Mouse (Mus musculus) stomach, embryonic 16.5 days (tissue): ENCODE measurements at regions not wholly inside any gene's neighbourhood (a gene's known extent, or its start where the extent isn't known, plus 50 kb on each side); places are given as distances from the start of the nearest gene placed in this dataset.

ENCODE experiments used
- ATAC-seq: fragments of 200-750 bp; cut with Nextera tagmentation; 2 replicates; pipeline ENCODE4 v1.8.0; 2017; ENCODE audit warnings: moderate number of reproducible peaks, moderate TSS enrichment; ENCODE audit not compliant: insufficient read depth, low FRiP score
- H3K27ac ChIP-seq: fragments of 300-500 bp; sonication (generic); 2 replicates; pipeline ENCODE4 v1.5.1; 2014; ENCODE audit warnings: low read length
- H3K27me3 ChIP-seq: fragments of 300-500 bp; sonication (generic); 2 replicates; pipeline ENCODE4 v1.6.1; 2014; ENCODE audit warnings: low read length, control low read depth, mixed read lengths; ENCODE audit not compliant: control insufficient read depth, insufficient read depth
- H3K36me3 ChIP-seq: fragments of 300-500 bp; sonication (generic); 2 replicates; pipeline ENCODE4 v1.6.1; 2014; ENCODE audit warnings: low read length; ENCODE audit not compliant: control insufficient read depth, insufficient read depth
- H3K4me1 ChIP-seq: fragments of 300-500 bp; sonication (generic); 2 replicates; pipeline ENCODE4 v1.6.1; 2014; ENCODE audit warnings: low read length, control low read depth, mixed read lengths; ENCODE audit not compliant: control insufficient read depth, insufficient read depth
- H3K4me2 ChIP-seq: fragments of 300-500 bp; sonication (generic); 2 replicates; pipeline ENCODE4 v1.6.1; 2014; ENCODE audit warnings: low read depth, low read length, mixed read lengths
- H3K4me3 ChIP-seq: fragments of 300-500 bp; sonication (generic); replicated peaks from 2 replicates; pipeline ENCODE4 v1.5.1; 2014; ENCODE audit warnings: mild to moderate bottlenecking, low read length
- H3K9ac ChIP-seq: fragments of 300-500 bp; sonication (generic); 2 replicates; pipeline ENCODE4 v1.6.1; 2014; ENCODE audit warnings: low read length
- H3K9me3 ChIP-seq: fragments of 300-500 bp; sonication (generic); replicated peaks from 2 replicates; pipeline ENCODE4 v1.6.1; 2016; ENCODE audit warnings: low read length, control low read depth; ENCODE audit not compliant: control insufficient read depth
- WGBS: fragments of 180-500 bp; shearing (Covaris S2); extraction: QIAGEN DNeasy Blood & Tissue Kit; methylation state at CpG from one replicate; pipeline ENCODE4 v1.1.7; 2014; 5-methylcytosine and 5-hydroxymethylcytosine counted together

GRCm38 (mm10) chr3:60916411-60916810 is 86.2 kb upstream of the P2ry1 start:
- H3K27me3 ChIP-seq = no peaks in the 10 kb centered on the region
- no peaks in the 10 kb centered on the region for H3K4me1 ChIP-seq
- H3K36me3 ChIP-seq = no peaks in the 10 kb centered on the region
- WGBS = 67% methylated on average over 1 of the region's 1 CpGs
- no peak for ATAC-seq
- H3K4me2 ChIP-seq = no peak overlapping the region
- H3K9ac ChIP-seq = no peak overlapping the region
- H3K27ac ChIP-seq = no peak overlapping the region
- no peak overlapping the region for H3K4me3 ChIP-seq
- H3K9me3 ChIP-seq = no peaks in the 10 kb centered on the region

GRCm38 (mm10) chr3:60917271-60917670 is 85.3 kb upstream of the P2ry1 start:
- H3K9ac ChIP-seq = no peak overlapping the region
- H3K4me1 ChIP-seq = no peaks in the 10 kb centered on the region
- no peak overlapping the region for H3K27ac ChIP-seq
- no peaks in the 10 kb centered on the region for H3K9me3 ChIP-seq
- no peaks in the 10 kb centered on the region for H3K27me3 ChIP-seq
- ATAC-seq = no peak
- WGBS = 60% methylated on average over 3 of the region's 3 CpGs
- H3K4me3 ChIP-seq = no peak overlapping the region
- H3K36me3 ChIP-seq = no peaks in the 10 kb centered on the region
- H3K4me2 ChIP-seq = no peak overlapping the region

- 89% methylated on average over 9 of the region's 9 CpGs for WGBS
- no peaks in the 10 kb centered on the region for H3K27me3 ChIP-seq
- H3K4me3 ChIP-seq = no peak overlapping the region
- 0 out of 2 replicates have a peak, but pooled peaks cover 2% of the 10 kb centered on the region for H3K4me1 ChIP-seq
- H3K9ac ChIP-seq = no peak overlapping the region
- no peak overlapping the region for H3K4me2 ChIP-seq
- H3K9me3 ChIP-seq = no peaks in the 10 kb centered on the region
- H3K27ac ChIP-seq = no peak overlapping the region
- H3K36me3 ChIP-seq = no peaks in the 10 kb centered on the region
- ATAC-seq = no peak
Observed at GRCm38 (mm10) chr3:60926024-60926547, 76.5 kb upstream of the P2ry1 start.

GRCm38 (mm10) chr3:60928910-60929309 is 73.7 kb upstream of the P2ry1 start:
- 40% methylated on average over 4 of the region's 4 CpGs for WGBS
- no peak overlapping the region for H3K4me2 ChIP-seq

GRCm38 (mm10) chr3:60934492-60934891 is 68.1 kb upstream of the P2ry1 start:
- Histone ChIP-seq H3K27me3 (no peaks in the 10 kb centered on the region), H3K4me1 (no peaks in the 10 kb centered on the region), H3K36me3 (no peaks in the 10 kb centered on the region), H3K4me3 (no peak overlapping the region), H3K27ac (no peak overlapping the region), H3K4me2 (no peak overlapping the region), H3K9ac (no peak overlapping the region), H3K9me3 (no peaks in the 10 kb centered on the region)
- 51% methylated on average over 1 of the region's 1 CpGs for WGBS
- no peak for ATAC-seq

More at GRCm38 (mm10) chr3:60928910-60929309, 73.7 kb upstream of the P2ry1 start:
- no peak overlapping the region for H3K4me3 ChIP-seq
- H3K27ac ChIP-seq = no peak overlapping the region
- H3K4me1 ChIP-seq = 0 out of 2 replicates have a peak, but pooled peaks cover 2% of the 10 kb centered on the region
- no peak for ATAC-seq
- no peaks in the 10 kb centered on the region for H3K36me3 ChIP-seq
- no peak overlapping the region for H3K9ac ChIP-seq
- no peaks in the 10 kb centered on the region for H3K27me3 ChIP-seq
- no peaks in the 10 kb centered on the region for H3K9me3 ChIP-seq

GRCm38 (mm10) chr3:60941451-60941850 is 61.1 kb upstream of the P2ry1 start:
- no peaks in the 10 kb centered on the region for H3K9me3 ChIP-seq
- no peak overlapping the region for H3K4me2 ChIP-seq
- no peak for ATAC-seq
- WGBS = 85% methylated on average over 2 of the region's 2 CpGs
- no peaks in the 10 kb centered on the region for H3K36me3 ChIP-seq
- no peak overlapping the region for H3K27ac ChIP-seq
- H3K27me3 ChIP-seq = no peaks in the 10 kb centered on the region
- H3K9ac ChIP-seq = no peak overlapping the region
- H3K4me1 ChIP-seq = no peaks in the 10 kb centered on the region
- H3K4me3 ChIP-seq = no peak overlapping the region

- Histone ChIP-seq H3K9ac (no peak overlapping the region), H3K27me3 (no peaks in the 10 kb centered on the region), H3K36me3 (no peaks in the 10 kb centered on the region), H3K27ac (no peak overlapping the region), H3K4me2 (no peak overlapping the region), H3K9me3 (no peaks in the 10 kb centered on the region), H3K4me1 (no peaks in the 10 kb centered on the region), H3K4me3 (no peak overlapping the region)
- 40% methylated on average over 4 of the region's 4 CpGs for WGBS
- no peak for ATAC-seq
Observed at GRCm38 (mm10) chr3:60948897-60949296, 53.7 kb upstream of the P2ry1 start.
